Mouse (Mus musculus) testis, adult 2 months (tissue): ENCODE results near the gene Clec4a4. TPM values are rescaled to one million over a fixed set of nuclear protein-coding genes. Genes with fewer than 3 reads are reported as not detected.
"Not testable (repeated sequence)": the region's sequence is repeated elsewhere in the genome, so short reads cannot be mapped to it uniquely, and the experiment has no call there.

Experiments
- H3K27ac ChIP-seq: fragments of 200-500 bp; 2 replicates; pipeline ENCODE4 v1.5.1; 2012; ENCODE audit warnings: low read depth, low read length; ENCODE audit not compliant: control insufficient read depth, insufficient read depth
- H3K27me3 ChIP-seq: fragments of 200-500 bp; 2 replicates; pipeline ENCODE4 v1.6.1; 2012; ENCODE audit warnings: mild to moderate bottlenecking, low read length, moderate library complexity; ENCODE audit not compliant: control insufficient read depth, insufficient read depth
- H3K36me3 ChIP-seq: fragments of 200-500 bp; 2 replicates; pipeline ENCODE4 v1.6.1; 2012; ENCODE audit warnings: mild to moderate bottlenecking, low read length; ENCODE audit not compliant: control insufficient read depth, insufficient read depth
- H3K4me1 ChIP-seq: fragments of 200-500 bp; 2 replicates; pipeline ENCODE4 v1.6.1; 2012; ENCODE audit warnings: low read length; ENCODE audit not compliant: control insufficient read depth, insufficient read depth
- H3K4me3 ChIP-seq: fragments of 200-500 bp; 2 replicates; pipeline ENCODE4 v1.5.1; 2012; ENCODE audit warnings: low read depth, mild to moderate bottlenecking, low read length, moderate library complexity, mixed read lengths; ENCODE audit not compliant: control insufficient read depth
- CTCF ChIP-seq: fragments of 200-500 bp; IDR thresholded peaks from 2 replicates; pipeline ENCODE4 v1.5.1; 2012; ENCODE audit warnings: low read depth, mild to moderate bottlenecking, inconsistent platforms, low read length, moderate library complexity; ENCODE audit not compliant: control insufficient read depth, insufficient read depth, insufficient replicate concordance
- POLR2A ChIP-seq: fragments of 200-500 bp; IDR thresholded peaks from 2 replicates; pipeline ENCODE4 v1.6.1; 2012; ENCODE audit warnings: low read depth, mild to moderate bottlenecking, inconsistent platforms, low read length, moderate library complexity; ENCODE audit not compliant: control insufficient read depth
- polyA plus RNA-seq: library from polyadenylated mRNA; depleted of rRNA; stranded (reverse); fragments of >200 nt; gene quantifications from 2 replicates; pipeline ENCODE4 v1.2.3, GENCODE M21; 2012; rRNA removed

Clec4a4 gene
- 0.19 TPM in 1 of 2 replicates, not detected in the other for polyA plus RNA-seq

GRCm38 (mm10) chr6:122989876-122990437, at the start of gene Clec4a4:
Gene Clec4a4, plus strand, starts transcription at chr6:122990367.
- H3K36me3 ChIP-seq = no peaks in the 10 kb centered on the region
- TF ChIP-seq POLR2A (no peak), CTCF (no peak)
- H3K27ac ChIP-seq = no peak within 1 kb of the TSS
- no peaks in the 10 kb centered on the region for H3K27me3 ChIP-seq
- H3K4me3 ChIP-seq = no peak within 1 kb of the TSS
- H3K4me1 ChIP-seq = no peaks in the 10 kb centered on the region

- H3K36me3 ChIP-seq = no peaks in the 10 kb centered on the region
- no peaks in the 10 kb centered on the region for H3K27me3 ChIP-seq
- no peak for TF ChIP-seq POLR2A
- no peak for TF ChIP-seq CTCF
- H3K4me1 ChIP-seq = no peaks in the 10 kb centered on the region
- H3K27ac ChIP-seq = no peak overlapping the region
- H3K4me3 ChIP-seq = no peak overlapping the region
These were observed 43.4 kb upstream of the Clec4a4 start for GRCm38 (mm10) chr6:122946760-122947159.

GRCm38 (mm10) chr6:122952401-122952800, 37.8 kb upstream of the Clec4a4 start, which contains the start of gene Clec4a3:
Gene Clec4a3, plus strand, starts transcription at chr6:122952515.
- Histone ChIP-seq H3K4me3 (no peak within 1 kb of the TSS), H3K27ac (no peak within 1 kb of the TSS), H3K36me3 (no peaks in the 10 kb centered on the region), H3K4me1 (no peaks in the 10 kb centered on the region), H3K27me3 (no peaks in the 10 kb centered on the region)
- TF ChIP-seq CTCF = no peak
- no peak for TF ChIP-seq POLR2A

DNA sequence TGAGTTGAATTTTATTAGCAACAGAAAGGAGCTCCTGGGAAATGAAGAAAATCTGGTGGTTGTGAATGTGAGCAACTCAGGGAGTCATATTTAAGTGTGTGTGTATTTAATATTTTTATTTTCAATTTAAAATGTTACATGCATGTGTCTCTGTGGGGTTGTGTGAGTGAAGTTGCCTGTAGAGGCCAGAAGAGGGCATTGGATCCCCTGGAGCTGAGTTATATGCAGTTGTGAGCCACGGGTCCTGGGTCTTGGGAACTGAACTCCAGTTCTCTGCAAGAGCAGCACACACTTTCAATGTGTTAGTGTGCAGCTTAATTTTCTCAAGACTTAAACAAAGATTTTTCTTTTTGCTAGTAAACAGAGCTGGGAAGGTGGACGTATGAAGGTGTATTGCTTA, 25.6 kb upstream of the Clec4a4 start:
- Histone ChIP-seq H3K36me3 (no peaks in the 10 kb centered on the region), H3K27me3 (no peaks in the 10 kb centered on the region), H3K4me3 (no peak overlapping the region), H3K4me1 (no peaks in the 10 kb centered on the region), H3K27ac (no peak overlapping the region)
- no peak for TF ChIP-seq CTCF
- no peak for TF ChIP-seq POLR2A

DNA sequence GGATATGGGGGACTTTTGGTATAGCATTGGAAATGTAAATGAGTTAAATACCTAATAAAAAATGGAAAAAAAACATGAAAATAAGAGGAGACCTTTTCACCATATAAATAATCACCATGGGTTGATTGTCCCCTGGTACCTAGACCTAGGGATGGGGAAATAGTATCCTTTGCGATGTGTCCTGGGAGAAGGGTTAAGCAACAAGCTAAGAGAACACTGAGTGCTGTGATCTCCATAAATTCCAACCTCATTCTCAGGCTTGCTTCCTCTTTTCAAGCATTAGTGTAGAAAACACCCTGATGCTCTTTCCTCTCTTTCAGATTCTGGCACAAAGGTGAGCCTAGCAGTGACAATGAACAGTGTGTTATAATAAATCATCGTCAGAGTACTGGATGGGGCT, 21.1 kb upstream of the Clec4a4 start:
- no peak for TF ChIP-seq POLR2A
- TF ChIP-seq CTCF = no peak
- Histone ChIP-seq H3K4me1 (no peaks in the 10 kb centered on the region), H3K27ac (no peak overlapping the region), H3K36me3 (no peaks in the 10 kb centered on the region), H3K4me3 (no peak overlapping the region), H3K27me3 (no peaks in the 10 kb centered on the region)

- H3K27ac ChIP-seq = not testable (repeated sequence)
These were observed 14.5 kb downstream of the Clec4a4 start for GRCm38 (mm10) chr6:123004696-123005095.

DNA sequence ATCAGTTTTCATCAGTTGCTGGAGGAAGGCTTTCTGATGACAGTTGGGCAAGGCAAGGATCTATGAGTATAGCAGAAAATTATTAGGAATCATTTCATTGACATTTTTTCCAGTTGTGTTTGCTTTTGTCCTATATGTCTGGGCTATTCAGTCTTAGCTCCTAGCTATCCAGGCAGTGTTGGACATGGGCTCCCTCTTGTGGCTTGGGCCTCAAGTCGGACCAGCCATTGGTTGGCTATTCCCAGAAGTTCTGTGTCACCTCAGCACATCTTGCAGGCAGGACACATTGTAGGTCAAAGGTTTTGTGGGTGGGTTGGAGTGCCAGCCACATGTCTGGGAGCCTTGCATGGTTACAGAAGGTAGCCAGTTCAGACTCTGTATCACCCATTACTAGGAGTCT, 15.4 kb downstream of the Clec4a4 start:
- H3K27ac ChIP-seq = no peak overlapping the region
- peak; percentile 40; the same call in 1 of the 2 replicates for TF ChIP-seq CTCF
- no peak for TF ChIP-seq POLR2A
- H3K36me3 ChIP-seq = no peaks in the 10 kb centered on the region
- no peaks in the 10 kb centered on the region for H3K27me3 ChIP-seq
- H3K4me1 ChIP-seq = no peaks in the 10 kb centered on the region
- H3K4me3 ChIP-seq = no peak overlapping the region

More at GRCm38 (mm10) chr6:123004696-123005095, 14.5 kb downstream of the Clec4a4 start:
- H3K4me3 ChIP-seq, H3K27me3 ChIP-seq, H3K4me1 ChIP-seq, H3K36me3 ChIP-seq: not testable (repeated sequence)

GRCm38 (mm10) chr6:123049742-123050372, 59.7 kb downstream of the Clec4a4 start, which contains the start of gene Clec4b1:
Gene Clec4b1, plus strand, starts transcription at chr6:123049962.
- Histone ChIP-seq H3K4me3 (no peak within 1 kb of the TSS), H3K4me1 (no peaks in the 10 kb centered on the region), H3K27me3 (no peaks in the 10 kb centered on the region), H3K27ac (no peak within 1 kb of the TSS), H3K36me3 (no peaks in the 10 kb centered on the region)
- TF ChIP-seq POLR2A (no peak), CTCF (no peak)

Other genes with a start within 250 kb of the Clec4a4 start
- gene Slc2a3, start 188.7 kb upstream of the Clec4a4 start, polyA plus RNA-seq = 703 and 947 TPM in 2 replicates
- gene Foxj2, start 170.5 kb upstream of the Clec4a4 start, polyA plus RNA-seq = 3.0 and 3.7 TPM in 2 replicates
- 0.60 and 0.67 TPM in 2 replicates for gene C3ar1, start 134.2 kb upstream of the Clec4a4 start, polyA plus RNA-seq
- gene Necap1, start 115.9 kb upstream of the Clec4a4 start, polyA plus RNA-seq = 9.9 and 13.2 TPM in 2 replicates
- 0.48 and 0.58 TPM in 2 replicates for gene Clec4a1, start 68.5 kb upstream of the Clec4a4 start, polyA plus RNA-seq
- 0.32 TPM in 1 of 2 replicates, not detected in the other for gene Clec4a3, start 37.9 kb upstream of the Clec4a4 start, polyA plus RNA-seq
- gene Clec4b1, start 59.6 kb downstream of the Clec4a4 start, polyA plus RNA-seq = 0.26 and 0.32 TPM in 2 replicates
- 3.9 and 4.1 TPM in 2 replicates for gene Clec4a2, start 116.1 kb downstream of the Clec4a4 start, polyA plus RNA-seq
- not detected in 2 replicates for gene Clec4b2, start 182.5 kb downstream of the Clec4a4 start, polyA plus RNA-seq
- gene Clec4n, start 239.5 kb downstream of the Clec4a4 start, polyA plus RNA-seq = 0.28 and 0.44 TPM in 2 replicates